Mouse (Mus musculus) bone marrow, adult 2 months (tissue): ENCODE results near the gene Flnb.

Experiments used
- CTCF ChIP-seq: fragments of 200-500 bp; IDR thresholded peaks from 2 replicates; pipeline ENCODE4 v1.5.1; 2011; ENCODE audit warnings: low read length, control low read depth; ENCODE audit not compliant: control insufficient read depth, insufficient read depth
- POLR2A ChIP-seq: fragments of 200-500 bp; IDR thresholded peaks from 2 replicates; pipeline ENCODE4 v1.6.1; 2011; ENCODE audit warnings: low read depth, mild to moderate bottlenecking, control low read depth, low read length, borderline replicate concordance; ENCODE audit not compliant: control insufficient read depth

DNA sequence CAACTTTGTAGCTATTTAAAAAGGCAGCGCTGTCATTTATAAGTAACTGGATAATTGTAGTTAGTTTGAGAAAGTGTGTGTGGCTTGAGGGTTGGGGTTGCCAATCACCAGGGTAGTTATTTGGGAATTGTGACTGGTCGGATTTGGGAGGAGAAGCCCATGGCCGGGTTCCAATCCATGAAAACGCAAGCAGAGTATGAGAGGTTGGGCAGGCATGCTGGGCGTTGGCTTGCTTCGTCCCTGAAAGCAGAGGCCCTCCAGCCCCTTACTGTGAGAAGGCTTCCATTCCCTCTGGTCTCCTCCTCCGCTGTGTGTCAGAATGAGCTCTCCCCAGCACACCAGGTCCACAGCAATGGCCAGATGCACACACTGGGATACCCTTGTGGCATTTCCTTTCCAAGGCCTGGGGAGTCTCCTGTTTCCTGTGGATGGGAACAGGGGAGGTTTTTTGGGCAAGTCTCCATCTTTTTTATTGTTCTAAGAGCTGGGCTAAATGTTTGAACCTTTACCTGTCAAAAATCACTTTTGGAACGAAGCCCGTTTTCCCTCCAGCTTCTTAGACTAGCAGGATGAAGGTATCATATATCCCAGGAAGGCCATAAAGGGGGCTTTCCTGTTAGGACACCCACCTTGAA lies 46.2 kb downstream of the Flnb start:
- TF ChIP-seq CTCF (no peak), POLR2A (no peak)
